Mouse (Mus musculus) heart, postnatal 0 days (tissue): ENCODE measurements around the gene Tmbim4.

Experiments
- CTCF ChIP-seq: IDR thresholded peaks from 2 replicates; pipeline ENCODE4 v1.5.1; 2016; ENCODE audit warnings: antibody characterized with exemption, control low read depth, low read depth
- EP300 ChIP-seq: IDR thresholded peaks from 2 replicates; pipeline ENCODE4 v1.6.1; 2016; ENCODE audit warnings: antibody characterized with exemption, low read depth

GRCm38 (mm10) chr10:120220776-120221175 lies 19.4 kb downstream of the Tmbim4 start:
- TF ChIP-seq CTCF (no peak), EP300 (no peak)
